Mouse (Mus musculus) heart, adult 18-20 months (tissue): Measurements from ENCODE around the gene Gstt3. TPM values are rescaled to one million over a fixed set of nuclear protein-coding genes. Genes with fewer than 3 reads are reported as not detected.

ENCODE experiments used
- total RNA-seq, 2 experiments: library from RNA; stranded (reverse); gene quantifications; 2 replicates each; pipeline ENCODE4 v1.2.3; 2021

Gene Gstt3
- total RNA-seq, 2 experiments from 2014 or later, result 3.7 to 5.0 TPM

Other genes with a start within 250 kb of the Gstt3 start
- gene Lrrc75b, start 221.1 kb downstream of the Gstt3 start, total RNA-seq, result 1 to 10 TPM in 1 of 2 experiments, under 1 TPM in 1; 0.67 to 1.1 TPM
- gene Ggt1, start 219.8 kb downstream of the Gstt3 start, total RNA-seq, result under 1 TPM in 1 of 2 experiments, not detected in 1; 0.54 TPM
- 1 to 10 TPM; 4.2 to 4.7 TPM for gene Ggt5, start 192.1 kb downstream of the Gstt3 start, total RNA-seq
- gene Susd2, start 137.4 kb downstream of the Gstt3 start, total RNA-seq, result 1 to 10 TPM; 1.5 to 1.8 TPM
- 10 to 100 TPM; 15.2 to 20.9 TPM for gene Cabin1, start 17.1 kb downstream of the Gstt3 start, total RNA-seq
- 100 to 1,000 TPM in 1 of 2 experiments, 10 to 100 TPM in 1; 83.7 to 109 TPM for gene Ddt, start 8.0 kb downstream of the Gstt3 start, total RNA-seq
- not detected for gene Gm20441, start 460 bp downstream of the Gstt3 start, total RNA-seq
- 10 to 100 TPM; 16.1 to 22.4 TPM for gene Gstt1, start 17.2 kb upstream of the Gstt3 start, total RNA-seq
- gene Gstt4, start 41.1 kb upstream of the Gstt3 start, total RNA-seq, result not detected
- 10 to 100 TPM in 1 of 2 experiments, 1 to 10 TPM in 1; 7.8 to 10.7 TPM for gene Gstt2, start 56.0 kb upstream of the Gstt3 start, total RNA-seq
- gene Mif, start 78.8 kb upstream of the Gstt3 start, total RNA-seq, result 100 to 1,000 TPM; 215 to 232 TPM
- gene Derl3, start 112.0 kb upstream of the Gstt3 start, total RNA-seq, result under 1 TPM; 0.57 to 0.74 TPM
- gene Smarcb1, start 140.2 kb upstream of the Gstt3 start, total RNA-seq, result 10 to 100 TPM; 20.5 to 24.2 TPM
- gene Chchd10, start 151.7 kb upstream of the Gstt3 start, total RNA-seq, result 1,000 to 10,000 TPM; 1,749 to 1,983 TPM
- 1 to 10 TPM; 5.0 to 5.2 TPM for gene Mmp11, start 155.1 kb upstream of the Gstt3 start, total RNA-seq
- gene Gm867, start 159.3 kb upstream of the Gstt3 start, total RNA-seq, result not detected
- gene Vpreb3, start 161.6 kb upstream of the Gstt3 start, total RNA-seq, result under 1 TPM in 1 of 2 experiments, not detected in 1; 0.82 TPM
- gene Gm5134, start 173.1 kb upstream of the Gstt3 start, total RNA-seq, result not detected